Mouse (Mus musculus): Measurements from ENCODE around the gene C1qtnf7.

The C1qtnf7 gene

GRCm38 (mm10) chr5:43541492-43541891, 26.2 kb downstream of the C1qtnf7 start:
- DNase-seq, result no peak

- DNase-seq, result peak; percentile 17 to 39
Observed at GRCm38 (mm10) chr5:43542246-43542845, 27.0 kb downstream of the C1qtnf7 start.

DNA sequence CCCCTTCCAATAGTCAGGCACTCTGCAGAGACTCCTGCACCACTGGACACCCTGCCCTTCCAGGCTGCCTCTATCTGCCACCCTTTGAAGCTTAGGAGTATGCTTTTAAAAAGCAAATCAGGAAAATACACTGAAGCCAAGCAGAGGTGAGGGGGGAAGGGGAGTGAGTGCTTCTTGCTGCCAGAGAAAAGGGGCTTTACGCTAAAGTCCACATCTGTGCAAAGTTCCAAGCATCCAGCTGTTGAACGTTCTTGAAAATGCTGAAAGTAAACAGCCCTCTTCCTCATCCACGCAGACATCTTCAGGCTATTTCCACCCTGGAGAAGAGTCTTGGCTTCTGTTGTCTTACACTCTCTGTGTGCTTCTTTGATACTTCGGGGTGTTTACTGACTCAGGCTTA, 34.6 kb downstream of the C1qtnf7 start:
- no peak for DNase-seq

DNA sequence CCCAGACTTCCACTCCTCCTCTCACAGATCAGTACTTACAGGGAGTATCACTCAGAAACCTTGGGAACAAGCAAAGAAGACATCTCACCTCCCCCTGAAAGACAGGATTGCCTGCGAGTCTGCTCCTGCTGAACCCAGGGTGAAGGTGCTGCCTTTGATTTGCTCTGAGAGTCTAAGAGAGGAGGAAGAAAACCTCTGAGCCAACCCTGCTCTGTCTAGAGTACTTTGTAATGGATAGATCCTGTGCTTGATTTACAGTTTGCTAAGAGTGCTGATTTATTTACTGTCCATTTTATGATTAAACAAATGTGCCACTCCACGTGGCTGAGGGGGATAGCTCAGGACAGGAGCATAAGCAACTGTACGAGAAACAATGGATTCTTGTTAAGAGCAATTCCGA, 35.1 kb downstream of the C1qtnf7 start:
- DNase-seq, result no peak

DNA sequence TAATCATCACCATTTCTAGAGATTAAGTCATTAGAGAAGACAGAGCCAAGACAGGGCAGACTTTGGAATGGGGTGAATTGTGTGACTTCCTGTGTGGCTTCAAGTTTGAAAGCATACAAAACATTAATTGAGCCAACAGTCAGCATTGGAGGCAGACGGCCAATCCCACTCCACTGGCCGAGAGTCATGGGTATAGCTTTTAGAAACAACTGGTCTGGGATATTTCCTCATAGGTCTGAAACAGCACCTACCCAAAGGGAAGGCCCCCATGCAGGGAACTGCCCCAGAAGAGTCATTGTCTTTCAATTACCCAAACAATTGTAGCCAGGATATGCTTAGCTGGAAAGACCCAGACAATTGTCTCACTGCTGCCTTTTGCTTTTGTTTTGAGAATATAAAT, 39.5 kb downstream of the C1qtnf7 start:
- peak in 1 of 2 experiments; percentile 14 for DNase-seq

DNA sequence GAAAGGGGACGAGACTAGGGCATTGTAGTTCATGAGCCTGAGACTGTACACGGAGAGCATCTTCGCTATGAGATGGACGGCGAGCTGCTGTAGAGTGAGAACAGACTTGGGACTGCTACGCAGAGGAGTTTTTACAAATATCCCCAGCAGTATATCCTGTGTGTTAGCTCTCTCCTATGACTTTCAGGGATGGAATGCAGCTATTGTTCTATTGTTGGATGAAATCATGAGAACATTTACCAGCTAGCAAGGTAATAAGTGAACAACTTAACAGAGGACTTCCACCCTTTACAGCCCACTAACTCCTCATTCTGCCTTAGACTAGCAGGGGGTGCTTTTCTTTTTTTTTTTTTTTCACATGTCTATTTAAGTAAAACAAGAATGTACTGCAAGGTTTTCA, 40.1 kb downstream of the C1qtnf7 start:
- no peak for DNase-seq

- no peak for DNase-seq
Observed at GRCm38 (mm10) chr5:43557436-43557835, 42.1 kb downstream of the C1qtnf7 start.

GRCm38 (mm10) chr5:43561639-43562252, 46.4 kb downstream of the C1qtnf7 start:
- DNase-seq, result no peak

DNA sequence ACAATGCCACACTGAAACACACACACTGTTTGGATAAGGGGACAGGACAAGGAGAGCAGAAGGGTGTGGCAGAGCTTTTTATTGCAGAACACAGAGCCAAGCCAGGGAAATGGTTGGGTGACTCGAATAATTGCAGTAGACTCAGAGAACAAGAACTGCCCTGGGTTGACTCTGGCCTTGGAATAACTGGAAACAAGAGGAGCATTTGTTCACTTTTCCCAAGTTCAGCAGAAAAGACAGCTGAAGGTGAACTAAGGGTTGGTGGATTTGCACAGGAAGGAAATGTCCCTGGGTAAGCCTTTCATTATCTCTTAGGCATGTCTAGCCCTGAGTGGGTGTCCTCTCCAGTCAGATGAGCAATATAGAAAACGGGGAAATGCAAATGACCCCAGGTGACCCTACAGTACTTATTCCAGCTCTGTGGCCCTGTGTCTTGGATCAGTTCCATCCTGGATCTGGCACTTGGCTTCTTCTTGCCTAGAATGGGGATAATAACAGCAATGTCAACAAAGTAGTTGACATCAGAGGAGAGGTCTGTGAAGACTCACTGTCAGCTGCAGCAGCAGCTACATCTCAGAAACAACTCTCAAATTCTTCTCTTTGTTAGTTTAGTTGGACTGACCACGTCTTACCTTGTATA, 54.5 kb downstream of the C1qtnf7 start:
- no peak for DNase-seq

DNA sequence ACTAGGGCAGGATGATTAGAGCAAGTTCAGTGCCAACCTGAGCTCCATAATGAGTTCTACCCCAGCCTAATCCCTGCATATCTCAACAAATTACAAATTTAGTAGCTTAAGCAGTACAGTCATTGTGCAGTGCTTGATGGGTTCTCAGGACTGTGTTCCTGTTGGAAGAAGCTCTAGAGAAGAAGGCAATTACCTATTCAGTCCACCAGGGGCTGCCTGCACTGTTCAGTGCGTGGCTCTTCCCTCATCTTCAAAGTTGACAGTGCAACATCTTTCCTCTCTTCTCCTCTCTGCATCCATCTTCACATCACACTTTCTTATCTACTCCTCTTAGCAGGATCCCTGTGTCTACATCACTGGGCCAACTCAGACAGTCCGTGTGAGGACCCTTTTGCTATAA, 67.5 kb downstream of the C1qtnf7 start:
- DNase-seq, result peak; percentile 59 to 66

GRCm38 (mm10) chr5:43583326-43584120, 68.2 kb downstream of the C1qtnf7 start:
- DNase-seq, result no peak

DNA sequence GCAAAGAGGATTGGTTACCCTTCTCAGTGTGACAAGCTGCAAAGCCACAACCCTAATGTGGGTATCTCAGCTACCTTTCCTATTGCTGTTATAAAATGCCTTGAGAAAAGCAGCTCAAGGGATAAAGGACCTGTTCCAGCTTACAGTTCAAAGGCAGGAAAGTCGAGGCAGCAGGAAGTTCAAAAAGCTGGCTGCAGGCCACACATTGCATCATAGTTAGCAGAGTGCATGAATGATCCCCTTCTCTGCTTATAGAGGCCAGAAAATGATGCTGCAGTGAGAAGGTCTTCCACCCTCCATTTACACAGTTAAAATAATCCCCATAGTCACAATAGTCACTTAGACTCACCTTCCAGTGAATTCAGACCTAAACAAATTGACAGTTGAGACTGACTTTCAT, 69.1 kb downstream of the C1qtnf7 start:
- DNase-seq, result no peak

GRCm38 (mm10) chr5:43585406-43586245, 70.3 kb downstream of the C1qtnf7 start:
- DNase-seq, result no peak

DNA sequence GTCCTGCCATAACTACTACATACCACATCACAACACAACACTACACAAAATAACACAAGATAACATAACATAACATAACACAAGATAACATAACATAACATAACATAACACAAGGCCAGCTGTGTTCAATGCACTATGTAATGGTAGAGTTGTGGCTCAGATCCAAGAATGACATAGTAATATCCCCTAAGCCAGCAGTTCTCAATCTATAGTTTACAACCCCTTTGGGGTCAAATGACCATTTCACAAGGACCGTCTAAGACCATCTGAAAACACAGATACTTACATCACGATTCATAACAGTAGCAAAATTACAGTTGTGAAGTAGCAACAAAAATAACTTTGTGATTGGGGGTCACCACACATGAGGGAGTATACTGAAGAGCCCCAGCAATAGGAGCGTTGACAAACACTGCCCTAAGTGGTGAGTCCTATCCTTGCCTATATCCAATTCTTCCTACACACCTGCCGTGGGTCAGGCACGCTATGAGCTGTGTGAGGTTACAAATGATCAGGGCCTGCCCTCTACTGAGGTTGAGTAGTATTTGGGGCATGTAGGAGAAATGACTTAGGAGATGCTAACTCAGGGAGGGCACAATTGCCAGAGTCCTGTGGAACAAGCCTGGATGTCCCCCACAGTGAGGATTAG, 73.6 kb downstream of the C1qtnf7 start:
- DNase-seq, result peak; percentile 32 to 45

GRCm38 (mm10) chr5:43589440-43589830, 74.1 kb downstream of the C1qtnf7 start:
- no peak for DNase-seq

GRCm38 (mm10) chr5:43590311-43590731, 75.0 kb downstream of the C1qtnf7 start:
- DNase-seq, result peak; percentile 76 to 79

- no peak for DNase-seq
Observed at GRCm38 (mm10) chr5:43601601-43602000, 86.3 kb downstream of the C1qtnf7 start.

- no peak for DNase-seq
Observed at GRCm38 (mm10) chr5:43602518-43602917, 87.2 kb downstream of the C1qtnf7 start.

- DNase-seq, result no peak
Observed at GRCm38 (mm10) chr5:43603559-43603958, 88.2 kb downstream of the C1qtnf7 start.

DNA sequence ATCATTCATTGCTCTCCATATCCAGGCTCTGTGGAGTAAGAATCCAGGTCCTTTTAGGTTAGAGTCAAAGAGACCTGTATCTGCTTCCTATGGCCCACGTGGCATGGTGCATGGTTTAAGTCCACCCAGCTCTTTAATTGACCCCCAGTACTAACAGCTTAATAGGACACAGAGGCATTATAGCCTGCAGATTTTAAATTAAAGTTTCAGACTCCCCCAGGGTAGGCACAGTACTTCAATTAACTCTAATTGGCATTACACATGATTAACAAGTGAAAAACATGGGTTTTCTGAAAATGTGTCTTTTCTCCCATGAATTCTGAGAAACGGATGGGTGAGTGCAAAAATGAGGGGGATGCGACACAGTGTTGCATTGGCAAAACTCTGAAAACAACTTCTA, 92.7 kb downstream of the C1qtnf7 start:
- no peak for DNase-seq

DNA sequence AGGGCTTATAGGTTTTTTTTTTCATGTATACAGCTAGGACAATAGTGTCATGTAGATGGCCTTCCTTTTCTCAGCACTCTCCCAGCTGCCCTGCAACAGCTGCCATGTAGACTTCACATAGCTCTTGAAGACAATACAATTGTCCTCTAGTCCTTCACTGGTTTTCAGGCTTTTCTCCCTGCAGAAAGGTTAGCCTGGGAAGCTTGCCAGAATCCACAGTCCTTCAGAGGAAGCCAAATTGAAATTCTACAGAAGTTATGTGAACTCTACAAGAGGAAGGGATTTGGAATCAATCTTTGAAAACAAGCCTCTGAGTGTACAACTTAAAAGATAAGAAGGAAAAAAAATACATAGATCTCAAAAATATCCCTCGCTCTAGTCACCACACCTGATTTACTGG, 94.4 kb downstream of the C1qtnf7 start:
- DNase-seq, result peak; percentile 57 to 69

Measured in cerebellum, postnatal 10 days (tissue).